Mouse (Mus musculus): Measurements from ENCODE around the gene Aff1.

- TF ChIP-seq TAL1 (IDR thresholded peaks at IDR 0.05; ENCODE audit: low read length) (no peak), GATA1 (IDR thresholded peaks at IDR 0.05; ENCODE audit: low read length) (no peak)
Observed at GRCm38 (mm10) chr5:103735411-103736112, 43.4 kb downstream of the Aff1 start.
